Mouse (Mus musculus): ENCODE measurements around the gene Gsto2. TPM values are rescaled to one million over a fixed set of nuclear protein-coding genes. Genes with fewer than 3 reads are reported as not detected.

Gene Gsto2
- polyA plus RNA-seq, 1 experiment = 2.0 TPM

- TF ChIP-seq POLR2A (IDR thresholded peaks at IDR 0.05; ENCODE audit: borderline replicate concordance, control insufficient read depth, low read depth, low read length) (no peak), CTCF (IDR thresholded peaks at IDR 0.05; ENCODE audit: control insufficient read depth, insufficient read depth, low read length) (no peak)
- 58% methylated on average over 9 of the region's 9 CpGs for WGBS
- H3K27ac ChIP-seq (ENCODE audit: control insufficient read depth, insufficient read depth, low read depth, low read length, poor library complexity) = no peak overlapping the region
- peaks cover 5% of the 10 kb centered on the region for H3K4me1 ChIP-seq (ENCODE audit: control insufficient read depth, insufficient read depth, low read length)
- H3K4me3 ChIP-seq (replicated peaks; ENCODE audit: control insufficient read depth, low read depth, low read length) = no peak overlapping the region
Measured at GRCm38 (mm10) chr19:47882882-47883254, 17.5 kb downstream of the Gsto2 start.

GRCm38 (mm10) chr19:47884296-47885085 lies 19.2 kb downstream of the Gsto2 start:
- WGBS = 53% methylated on average over 13 of the region's 13 CpGs
- Histone ChIP-seq H3K4me3 (replicated peaks; ENCODE audit: control insufficient read depth, low read depth, low read length) (no peak overlapping the region), H3K27ac (ENCODE audit: control insufficient read depth, insufficient read depth, low read depth, low read length, poor library complexity) (no peak overlapping the region), H3K4me1 (ENCODE audit: control insufficient read depth, insufficient read depth, low read length) (peaks cover 5% of the 10 kb centered on the region)
- TF ChIP-seq POLR2A (IDR thresholded peaks at IDR 0.05; ENCODE audit: borderline replicate concordance, control insufficient read depth, low read depth, low read length) (no peak), CTCF (IDR thresholded peaks at IDR 0.05; ENCODE audit: control insufficient read depth, insufficient read depth, low read length) (no peak)

DNA sequence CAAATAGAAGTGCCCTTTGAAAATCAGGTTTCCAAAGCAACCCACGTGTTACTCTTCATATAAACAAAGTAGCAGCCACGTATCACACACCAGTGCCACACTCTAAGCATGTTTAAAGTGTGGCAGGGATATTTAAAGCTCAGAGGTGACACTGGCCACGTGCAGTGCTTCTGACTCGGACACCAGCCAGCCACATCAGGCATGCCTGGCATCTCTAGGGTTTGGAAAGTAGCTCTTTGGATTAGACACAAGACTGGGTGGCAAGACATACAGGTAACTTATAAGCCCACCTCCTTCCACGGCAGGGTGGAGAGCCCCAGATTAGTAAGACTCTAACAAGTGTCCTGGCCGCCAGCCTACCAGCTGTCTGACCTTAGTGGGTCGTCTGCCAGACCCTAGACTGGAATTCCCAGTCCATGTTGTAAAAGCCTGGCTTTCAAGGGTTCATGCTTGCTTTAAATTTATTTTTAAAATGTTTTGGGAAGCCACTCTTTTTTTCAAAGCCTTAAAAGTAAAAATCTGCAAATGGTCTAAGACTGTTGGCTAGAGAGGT lies 19.9 kb downstream of the Gsto2 start:
- Histone ChIP-seq H3K27ac (ENCODE audit: control insufficient read depth, insufficient read depth, low read depth, low read length, poor library complexity) (no peak overlapping the region), H3K4me3 (replicated peaks; ENCODE audit: control insufficient read depth, low read depth, low read length) (no peak overlapping the region), H3K4me1 (ENCODE audit: control insufficient read depth, insufficient read depth, low read length) (peaks cover 5% of the 10 kb centered on the region)
- WGBS = 65% methylated on average over 7 of the region's 7 CpGs
- no peak for TF ChIP-seq CTCF (IDR thresholded peaks at IDR 0.05; ENCODE audit: control insufficient read depth, insufficient read depth, low read length)
- TF ChIP-seq POLR2A (IDR thresholded peaks at IDR 0.05; ENCODE audit: borderline replicate concordance, control insufficient read depth, low read depth, low read length) = no peak

DNA sequence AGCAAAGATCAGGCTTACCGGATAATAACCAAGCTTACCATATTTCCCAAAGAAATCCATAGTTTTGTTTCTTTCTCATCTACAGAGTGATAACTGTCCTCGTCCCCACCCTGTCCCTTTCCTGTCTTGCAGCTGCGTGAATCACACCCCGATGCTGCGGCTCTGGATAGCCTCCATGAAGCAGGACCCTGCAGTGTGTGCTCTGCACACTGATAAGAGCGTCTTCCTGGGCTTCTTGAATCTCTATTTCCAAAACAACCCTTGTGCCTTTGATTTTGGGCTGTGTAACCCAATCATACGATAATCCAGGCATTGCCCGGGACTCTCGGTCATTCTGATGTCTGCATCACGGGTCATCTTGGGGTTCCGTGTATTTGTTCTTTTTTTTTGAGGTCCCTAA lies 20.6 kb downstream of the Gsto2 start:
- Histone ChIP-seq H3K4me1 (ENCODE audit: control insufficient read depth, insufficient read depth, low read length) (peaks cover 6% of the 10 kb centered on the region), H3K27ac (ENCODE audit: control insufficient read depth, insufficient read depth, low read depth, low read length, poor library complexity) (no peak overlapping the region), H3K4me3 (replicated peaks; ENCODE audit: control insufficient read depth, low read depth, low read length) (no peak overlapping the region)
- TF ChIP-seq CTCF (IDR thresholded peaks at IDR 0.05; ENCODE audit: control insufficient read depth, insufficient read depth, low read length) = no peak
- no peak for TF ChIP-seq POLR2A (IDR thresholded peaks at IDR 0.05; ENCODE audit: borderline replicate concordance, control insufficient read depth, low read depth, low read length)
- WGBS = 74% methylated on average over 11 of the region's 11 CpGs

- no peak for TF ChIP-seq CTCF (IDR thresholded peaks at IDR 0.05; ENCODE audit: control insufficient read depth, insufficient read depth, low read length)
- no peak for TF ChIP-seq POLR2A (IDR thresholded peaks at IDR 0.05; ENCODE audit: borderline replicate concordance, control insufficient read depth, low read depth, low read length)
- no peak overlapping the region for H3K4me3 ChIP-seq (replicated peaks; ENCODE audit: control insufficient read depth, low read depth, low read length)
- peaks cover 10% of the 10 kb centered on the region for H3K4me1 ChIP-seq (ENCODE audit: control insufficient read depth, insufficient read depth, low read length)
- peak overlapping the region; percentile 49; the same call in 1 of the 2 replicates for H3K27ac ChIP-seq (ENCODE audit: control insufficient read depth, insufficient read depth, low read depth, low read length, poor library complexity)
- WGBS = 58% methylated on average over 7 of the region's 7 CpGs
Measured at GRCm38 (mm10) chr19:47886617-47887016, 21.3 kb downstream of the Gsto2 start.

DNA sequence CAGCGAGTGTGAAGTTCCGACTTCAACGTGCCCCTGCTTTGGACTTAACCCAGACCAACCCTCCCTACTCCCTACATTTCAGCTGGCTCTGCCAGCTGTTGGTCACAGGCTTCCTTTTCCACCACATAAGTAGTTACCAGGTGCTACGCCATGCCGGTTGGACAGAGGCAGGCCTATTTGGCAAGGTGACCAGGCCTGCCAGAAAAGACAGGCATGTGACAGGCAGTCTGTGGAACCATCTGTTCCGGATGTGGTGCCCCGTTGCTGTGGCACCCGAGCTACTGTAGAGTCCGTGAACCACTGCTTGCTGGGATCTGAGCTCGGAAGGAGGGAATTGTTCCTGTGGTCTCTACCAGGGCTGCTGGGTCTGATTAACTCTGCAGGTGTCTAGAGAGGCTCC lies 22.1 kb downstream of the Gsto2 start:
- WGBS = 31% methylated on average over 10 of the region's 10 CpGs
- Histone ChIP-seq H3K4me3 (replicated peaks; ENCODE audit: control insufficient read depth, low read depth, low read length) (no peak overlapping the region), H3K27ac (ENCODE audit: control insufficient read depth, insufficient read depth, low read depth, low read length, poor library complexity) (peak overlapping the region; percentile 49), H3K4me1 (ENCODE audit: control insufficient read depth, insufficient read depth, low read length) (peaks cover 10% of the 10 kb centered on the region)
- TF ChIP-seq CTCF (IDR thresholded peaks at IDR 0.05; ENCODE audit: control insufficient read depth, insufficient read depth, low read length) = no peak
- TF ChIP-seq POLR2A (IDR thresholded peaks at IDR 0.05; ENCODE audit: borderline replicate concordance, control insufficient read depth, low read depth, low read length) = no peak

GRCm38 (mm10) chr19:47888037-47888436 lies 22.7 kb downstream of the Gsto2 start:
- no peak overlapping the region for H3K4me3 ChIP-seq (replicated peaks; ENCODE audit: control insufficient read depth, low read depth, low read length)
- TF ChIP-seq POLR2A (IDR thresholded peaks at IDR 0.05; ENCODE audit: borderline replicate concordance, control insufficient read depth, low read depth, low read length) = no peak
- no peak for TF ChIP-seq CTCF (IDR thresholded peaks at IDR 0.05; ENCODE audit: control insufficient read depth, insufficient read depth, low read length)
- H3K4me1 ChIP-seq (ENCODE audit: control insufficient read depth, insufficient read depth, low read length) = peaks cover 10% of the 10 kb centered on the region
- H3K27ac ChIP-seq (ENCODE audit: control insufficient read depth, insufficient read depth, low read depth, low read length, poor library complexity) = peak overlapping the region; percentile 49
- WGBS = 57% methylated on average over 8 of the region's 8 CpGs

DNA sequence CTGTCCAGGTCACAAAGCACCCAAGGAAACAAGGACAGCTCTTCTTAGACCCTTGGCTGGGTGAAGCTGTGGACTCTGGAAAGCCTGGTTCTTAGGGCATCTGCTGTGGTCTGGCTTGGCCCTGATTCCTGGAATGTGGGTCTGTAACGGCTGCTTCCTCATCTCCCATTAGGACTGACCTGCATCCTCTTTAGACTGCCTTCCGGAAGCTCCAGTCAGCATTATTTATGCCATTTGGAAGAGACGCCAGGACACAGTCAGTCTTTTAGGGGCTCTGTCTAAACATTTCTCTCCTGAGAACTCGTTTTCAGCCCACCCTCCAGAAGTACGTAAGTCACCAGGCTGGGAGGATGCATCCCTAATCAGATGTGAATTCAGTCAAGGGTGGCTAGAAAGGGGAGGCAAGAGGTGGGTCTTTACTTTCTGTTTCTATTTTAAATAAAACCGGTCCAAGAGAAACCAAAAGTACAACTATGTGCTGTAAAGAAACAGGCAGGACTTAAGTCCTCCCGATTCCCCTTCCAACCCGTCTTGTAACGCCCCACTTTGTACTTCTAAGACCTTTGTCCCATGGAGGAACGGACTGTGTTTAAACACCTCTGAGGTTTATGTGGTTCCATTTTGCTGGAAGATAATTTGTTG lies 25.3 kb downstream of the Gsto2 start:
- no peak overlapping the region for H3K4me3 ChIP-seq (replicated peaks; ENCODE audit: control insufficient read depth, low read depth, low read length)
- H3K27ac ChIP-seq (ENCODE audit: control insufficient read depth, insufficient read depth, low read depth, low read length, poor library complexity) = peak overlapping the region; percentile 2; the same call in 1 of the 2 replicates
- no peak for TF ChIP-seq CTCF (IDR thresholded peaks at IDR 0.05; ENCODE audit: control insufficient read depth, insufficient read depth, low read length)
- TF ChIP-seq POLR2A (IDR thresholded peaks at IDR 0.05; ENCODE audit: borderline replicate concordance, control insufficient read depth, low read depth, low read length) = no peak
- 7% methylated on average over 10 of the region's 10 CpGs for WGBS
- H3K4me1 ChIP-seq (ENCODE audit: control insufficient read depth, insufficient read depth, low read length) = peaks cover 9% of the 10 kb centered on the region
